Mouse (Mus musculus) liver, embryonic 12.5 days (tissue): ENCODE results near the gene Gpnmb. TPM values are rescaled to one million over a fixed set of nuclear protein-coding genes. Genes with fewer than 3 reads are reported as not detected.

ENCODE experiments used
- ATAC-seq: fragments of 200-750 bp; cut with Nextera tagmentation; 2 replicates; pipeline ENCODE4 v1.8.0; 2017; ENCODE audit warnings: moderate number of reproducible peaks, mild to moderate bottlenecking, moderate library complexity
- H3K27ac ChIP-seq: fragments of 300-500 bp; sonication (generic); 2 replicates; pipeline ENCODE4 v1.5.1; 2016; ENCODE audit warnings: mild to moderate bottlenecking
- H3K27me3 ChIP-seq: fragments of 300-500 bp; sonication (generic); replicated peaks from 2 replicates; pipeline ENCODE4 v1.6.1; 2016; ENCODE audit warnings: mild to moderate bottlenecking, moderate library complexity
- H3K36me3 ChIP-seq: fragments of 300-500 bp; sonication (generic); 2 replicates; pipeline ENCODE4 v1.6.1; 2016; ENCODE audit warnings: mild to moderate bottlenecking, moderate library complexity
- H3K4me1 ChIP-seq: fragments of 300-500 bp; sonication (generic); 2 replicates; pipeline ENCODE4 v1.6.1; 2016
- H3K4me2 ChIP-seq: fragments of 300-500 bp; sonication (generic); 2 replicates; pipeline ENCODE4 v1.6.1; 2016; ENCODE audit warnings: mild to moderate bottlenecking, moderate library complexity
- H3K4me3 ChIP-seq: fragments of 300-500 bp; sonication (generic); 2 replicates; pipeline ENCODE4 v1.5.1; 2016; ENCODE audit warnings: mild to moderate bottlenecking, moderate library complexity
- H3K9ac ChIP-seq: fragments of 300-500 bp; sonication (generic); 2 replicates; pipeline ENCODE4 v1.6.1; 2016; ENCODE audit warnings: mild to moderate bottlenecking, moderate library complexity
- H3K9me3 ChIP-seq: fragments of 300-500 bp; sonication (generic); replicated peaks from 2 replicates; pipeline ENCODE4 v1.6.1; 2016; ENCODE audit warnings: mild to moderate bottlenecking, moderate library complexity
- WGBS: fragments of 180-500 bp; shearing (Covaris S2); methylation state at CpG from one replicate; pipeline ENCODE4 v1.1.7; 2016; ENCODE audit not compliant: insufficient replicate concordance; 5-methylcytosine and 5-hydroxymethylcytosine counted together
- polyA plus RNA-seq: library from polyadenylated mRNA; unstranded; fragments of >200 nt; fragmentation: Nextera tagmentation; extraction: Ambion mirVana; gene quantifications from 2 replicates; pipeline ENCODE4 v1.2.1, GENCODE M21; 2016

The Gpnmb gene
- polyA plus RNA-seq, 1 experiment from 2014 or later, result 0.36 TPM

DNA sequence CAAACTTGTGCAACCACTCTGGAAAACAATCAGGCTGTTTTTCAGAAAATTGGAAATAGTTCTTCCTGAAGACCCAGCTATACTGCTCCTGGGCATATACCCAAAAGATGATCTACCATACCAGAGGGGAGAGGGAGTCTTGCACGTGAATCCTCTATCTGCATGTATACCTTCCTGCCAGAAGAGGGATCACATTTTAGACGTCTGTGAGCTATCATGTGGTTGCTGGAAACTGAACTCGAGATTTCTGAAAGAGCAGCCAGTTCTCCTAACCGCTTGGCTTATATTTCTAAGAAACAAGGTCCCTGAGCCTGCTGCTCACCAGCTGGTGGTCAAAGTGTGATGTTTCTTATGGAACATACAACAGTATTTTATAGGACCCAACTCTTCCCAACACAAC lies 32.0 kb downstream of the Gpnmb start:
- Histone ChIP-seq H3K9ac (no peak overlapping the region), H3K27me3 (no peaks in the 10 kb centered on the region), H3K4me2 (no peak overlapping the region), H3K9me3 (no peaks in the 10 kb centered on the region), H3K4me1 (peaks cover 5% of the 10 kb centered on the region), H3K36me3 (no peaks in the 10 kb centered on the region), H3K27ac (no peak overlapping the region), H3K4me3 (no peak overlapping the region)
- no peak for ATAC-seq
- 35% methylated on average over 4 of the region's 4 CpGs for WGBS

DNA sequence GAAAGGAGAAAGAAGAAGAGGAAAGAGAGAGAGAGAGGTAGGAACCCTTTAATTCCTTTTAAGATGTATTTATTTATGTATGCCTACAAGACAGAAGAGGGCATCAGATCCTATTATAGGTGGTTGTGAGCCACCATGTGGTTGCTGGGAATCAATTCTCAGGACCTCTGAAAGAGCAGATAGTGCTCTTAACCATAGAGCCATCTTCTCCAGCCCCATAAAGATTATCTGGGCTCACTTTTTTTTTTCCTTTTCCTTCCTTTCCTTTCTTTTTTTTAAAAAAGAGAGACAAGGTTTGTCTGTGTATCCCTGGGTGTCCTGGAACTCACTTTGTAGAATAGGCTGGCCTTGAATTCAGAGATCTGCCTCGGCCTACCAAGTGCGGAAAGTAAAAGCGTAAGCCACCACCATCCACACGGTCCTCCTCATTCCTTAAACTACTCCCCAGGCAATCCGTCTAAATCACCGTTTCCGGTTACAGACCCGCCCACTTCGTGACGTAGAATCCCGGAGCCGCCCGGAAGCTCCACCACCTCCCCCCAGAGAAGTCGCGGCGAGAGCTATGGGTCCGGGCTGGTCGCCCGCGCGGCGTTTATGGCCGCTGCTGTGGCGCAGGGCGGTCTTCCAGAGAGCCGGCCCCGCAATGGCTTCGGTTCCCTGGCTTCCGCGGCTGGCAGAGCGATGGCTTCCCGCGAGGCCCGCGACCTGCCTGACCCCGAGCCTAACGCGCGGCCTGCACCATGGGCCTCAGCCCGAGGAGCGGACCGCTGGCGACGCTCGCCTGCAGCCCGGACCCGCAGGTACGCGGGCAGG lies 37.2 kb downstream of the Gpnmb start, which contains the start of gene Malsu1:
TSS of gene Malsu1 (plus strand) at position 492 of the 813 bp plus-strand sequence.
- Histone ChIP-seq H3K27ac (peak within 1 kb of the TSS; percentile 80), H3K4me2 (peak within 1 kb of the TSS; percentile 81), H3K4me3 (peak within 1 kb of the TSS; percentile 94), H3K36me3 (peaks cover 16% of the 10 kb centered on the region), H3K9ac (peak within 1 kb of the TSS; percentile 94), H3K27me3 (no peaks in the 10 kb centered on the region), H3K4me1 (peaks cover 24% of the 10 kb centered on the region), H3K9me3 (no peaks in the 10 kb centered on the region)
- under 1% methylated on average over 49 of the region's 49 CpGs for WGBS
- ATAC-seq, result peak; percentile 94

DNA sequence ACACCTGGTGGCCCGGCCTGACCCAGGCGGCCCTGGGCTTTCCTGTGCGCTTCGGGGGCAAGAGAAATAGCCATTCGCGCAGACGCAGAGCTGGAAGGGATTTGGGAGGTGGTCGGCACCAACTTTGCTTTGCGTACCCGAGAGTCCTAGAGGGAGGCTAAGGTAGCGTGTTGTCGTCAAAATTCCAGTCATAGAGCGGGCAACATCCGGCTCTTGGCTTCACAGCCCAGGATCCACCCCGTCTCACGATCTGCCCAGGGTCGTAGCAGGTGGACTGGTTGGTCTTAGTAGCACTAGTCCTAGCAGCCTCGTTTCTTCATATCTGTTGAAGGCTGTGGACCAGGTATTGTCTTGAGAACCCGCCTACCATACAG lies 37.8 kb downstream of the Gpnmb start:
- H3K4me1 ChIP-seq, result peaks cover 27% of the 10 kb centered on the region
- peak overlapping the region; percentile 94 for H3K4me3 ChIP-seq
- peak overlapping the region; percentile 80 for H3K27ac ChIP-seq
- H3K27me3 ChIP-seq, result no peaks in the 10 kb centered on the region
- H3K9me3 ChIP-seq, result no peaks in the 10 kb centered on the region
- peak; percentile 54 for ATAC-seq
- H3K9ac ChIP-seq, result peak overlapping the region; percentile 94
- WGBS, result under 1% methylated on average over 19 of the region's 19 CpGs
- H3K4me2 ChIP-seq, result peak overlapping the region; percentile 81
- peaks cover 19% of the 10 kb centered on the region for H3K36me3 ChIP-seq

DNA sequence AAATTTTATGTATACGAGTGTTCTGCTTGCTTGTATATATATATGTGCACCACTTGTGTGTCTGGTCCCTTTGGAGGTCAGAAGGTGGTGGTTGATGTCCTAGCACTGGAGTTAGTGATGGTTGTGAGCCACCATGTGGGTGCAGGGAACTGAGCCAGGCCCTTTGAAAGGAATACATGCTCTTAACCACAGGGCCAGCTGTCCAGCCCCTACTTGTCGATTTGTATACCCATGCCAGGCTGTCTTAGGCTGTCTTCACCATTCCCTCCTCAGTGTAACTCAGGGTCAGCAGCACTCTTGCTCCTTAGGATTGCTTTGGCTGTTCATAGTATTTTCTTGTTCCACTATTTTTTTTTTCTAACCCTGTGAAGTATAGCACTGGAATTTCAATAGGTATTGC lies 41.5 kb downstream of the Gpnmb start:
- Histone ChIP-seq H3K9ac (no peak overlapping the region), H3K27me3 (no peaks in the 10 kb centered on the region), H3K4me3 (no peak overlapping the region), H3K9me3 (no peaks in the 10 kb centered on the region), H3K4me2 (no peak overlapping the region), H3K4me1 (peaks cover 29% of the 10 kb centered on the region), H3K27ac (no peak overlapping the region), H3K36me3 (peaks cover 38% of the 10 kb centered on the region)
- ATAC-seq, result no peak
- WGBS, result 68% methylated on average over 2 of the region's 2 CpGs

DNA sequence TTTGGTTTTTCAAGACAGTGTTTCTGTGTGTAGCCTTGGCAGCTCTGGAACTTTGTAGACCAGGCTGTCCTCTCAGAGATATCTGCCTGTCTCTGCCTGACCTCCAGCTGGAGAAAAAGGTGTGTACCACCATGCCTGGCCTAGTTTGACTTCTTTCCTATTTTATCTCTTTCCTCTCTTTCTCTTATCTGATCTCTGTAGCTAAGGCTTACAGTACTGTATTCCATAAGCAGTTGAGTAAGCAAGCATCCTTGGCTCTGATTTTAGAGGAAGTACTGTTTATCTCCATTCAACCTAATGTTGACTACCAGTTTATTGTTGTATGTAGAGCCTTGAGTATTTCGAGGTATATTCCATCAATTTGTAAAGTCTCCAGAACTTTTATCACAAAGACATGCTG lies 43.0 kb downstream of the Gpnmb start:
- Histone ChIP-seq H3K4me3 (no peak overlapping the region), H3K4me1 (peaks cover 19% of the 10 kb centered on the region), H3K36me3 (peaks cover 52% of the 10 kb centered on the region), H3K4me2 (no peak overlapping the region), H3K27me3 (no peaks in the 10 kb centered on the region), H3K9me3 (no peaks in the 10 kb centered on the region), H3K27ac (no peak overlapping the region), H3K9ac (no peak overlapping the region)
- no peak for ATAC-seq
- WGBS, result 88% methylated on average over 1 of the region's 1 CpGs

DNA sequence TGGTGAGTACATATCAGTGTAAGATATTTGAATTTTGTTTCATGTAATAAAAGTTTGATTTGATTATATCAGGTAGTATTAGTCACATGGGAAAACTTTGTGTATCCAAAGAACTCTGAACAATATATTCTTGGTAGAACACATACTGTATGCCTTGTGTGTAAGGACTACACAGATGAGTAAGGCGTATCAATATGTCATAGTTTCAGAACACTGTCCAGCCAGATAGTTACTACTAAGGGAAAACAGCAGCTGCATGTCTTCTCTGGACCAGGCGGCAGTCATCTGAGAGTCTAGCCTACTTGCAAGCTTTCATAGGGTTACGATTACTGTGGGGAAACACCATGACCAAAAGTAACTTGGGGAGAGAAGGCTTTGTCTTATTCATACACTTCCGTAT lies 46.7 kb downstream of the Gpnmb start:
- Histone ChIP-seq H3K9me3 (no peaks in the 10 kb centered on the region), H3K4me3 (no peak overlapping the region), H3K36me3 (peaks cover 71% of the 10 kb centered on the region), H3K27me3 (no peaks in the 10 kb centered on the region), H3K27ac (no peak overlapping the region), H3K4me2 (no peak overlapping the region), H3K4me1 (peaks cover 7% of the 10 kb centered on the region; the same call in 1 of the 2 replicates), H3K9ac (no peak overlapping the region)
- no peak for ATAC-seq
- WGBS, result 88% methylated on average over 4 of the region's 4 CpGs

DNA sequence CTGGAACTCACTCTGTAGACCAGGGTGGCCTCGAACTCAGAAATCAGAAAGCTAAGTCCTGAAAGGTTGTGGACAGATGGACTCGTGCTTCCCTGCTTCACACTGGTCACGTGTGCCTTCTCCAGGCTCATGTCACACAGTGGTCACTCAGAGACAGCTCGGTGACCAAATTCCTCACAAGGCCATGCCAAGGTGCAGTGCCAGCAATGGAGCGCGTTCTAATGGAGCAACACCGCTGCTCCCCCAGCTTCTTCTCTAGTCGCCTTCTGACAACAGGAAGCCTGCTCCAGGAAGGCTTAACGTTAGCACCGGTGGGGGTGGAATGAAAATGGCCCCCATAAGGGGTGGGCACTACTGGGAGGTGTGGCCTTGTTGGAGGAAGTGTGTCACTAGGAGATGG lies 58.6 kb downstream of the Gpnmb start:
- H3K27me3 ChIP-seq, result no peaks in the 10 kb centered on the region
- H3K4me2 ChIP-seq, result no peak overlapping the region
- H3K9ac ChIP-seq, result no peak overlapping the region
- H3K27ac ChIP-seq, result no peak overlapping the region
- H3K4me3 ChIP-seq, result no peak overlapping the region
- H3K36me3 ChIP-seq, result peaks cover 93% of the 10 kb centered on the region
- H3K9me3 ChIP-seq, result no peaks in the 10 kb centered on the region
- WGBS, result 83% methylated on average over 10 of the region's 10 CpGs
- no peak for ATAC-seq
- peaks cover 9% of the 10 kb centered on the region; the same call in 1 of the 2 replicates for H3K4me1 ChIP-seq

DNA sequence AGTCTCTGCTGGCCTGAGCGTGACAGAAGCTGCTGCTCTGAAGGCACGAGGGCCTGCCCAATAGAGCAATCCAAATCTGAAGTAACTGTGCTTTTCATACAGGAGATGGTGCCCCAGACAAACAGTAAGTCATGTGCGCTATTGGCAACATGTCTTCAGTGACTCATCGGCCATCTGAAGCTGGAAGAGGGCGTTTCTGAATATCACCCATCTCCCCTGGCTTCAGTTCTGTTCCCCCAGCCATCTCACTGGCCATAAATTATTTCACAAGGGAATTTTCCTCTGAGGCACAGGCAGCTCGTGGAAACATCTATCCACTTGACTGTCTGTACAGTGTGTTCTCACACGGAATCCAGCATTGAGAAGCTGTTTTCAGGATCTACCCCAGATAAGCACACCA lies 60.1 kb downstream of the Gpnmb start:
- no peak overlapping the region for H3K4me3 ChIP-seq
- H3K36me3 ChIP-seq, result peaks cover 90% of the 10 kb centered on the region
- no peak overlapping the region for H3K27ac ChIP-seq

DNA sequence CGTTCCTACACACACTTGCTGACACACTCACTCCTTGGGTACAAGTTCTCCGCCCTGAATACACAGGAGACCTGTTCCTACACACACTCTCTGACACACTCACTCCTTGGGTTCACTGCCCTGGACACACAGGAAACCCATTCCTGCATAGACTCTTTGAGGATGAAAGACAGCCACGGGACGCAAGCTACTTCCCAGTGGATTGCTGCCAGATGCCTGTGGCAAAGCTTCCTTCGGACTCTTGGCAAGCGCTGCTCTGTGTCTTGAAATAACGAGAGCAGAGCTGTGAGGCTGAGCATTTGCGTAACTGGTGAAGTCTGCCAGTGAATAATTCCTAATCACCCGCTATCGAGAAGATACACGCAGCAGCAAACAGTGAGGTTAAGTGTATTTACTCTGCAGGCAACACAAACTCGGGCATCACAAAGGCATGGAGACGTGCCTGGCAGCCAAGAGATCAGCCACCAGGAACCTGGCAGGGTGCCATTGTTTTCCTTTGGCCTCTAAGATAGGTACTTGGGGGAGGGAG lies 60.7 kb downstream of the Gpnmb start:
- H3K4me3 ChIP-seq, result no peak overlapping the region
- H3K27ac ChIP-seq, result peak overlapping the region; percentile 4; the same call in 1 of the 2 replicates
- H3K36me3 ChIP-seq, result peaks cover 85% of the 10 kb centered on the region
- H3K9ac ChIP-seq, result no peak overlapping the region
- H3K27me3 ChIP-seq, result no peaks in the 10 kb centered on the region
- H3K9me3 ChIP-seq, result no peaks in the 10 kb centered on the region
- H3K4me2 ChIP-seq, result no peak overlapping the region
- peaks cover 9% of the 10 kb centered on the region; the same call in 1 of the 2 replicates for H3K4me1 ChIP-seq
- ATAC-seq, result no peak
- WGBS, result 78% methylated on average over 13 of the region's 13 CpGs

More for the DNA sequence above, 60.1 kb downstream of the Gpnmb start:
- ATAC-seq, result no peak
- WGBS, result 74% methylated on average over 7 of the region's 7 CpGs
- H3K9ac ChIP-seq, result no peak overlapping the region
- H3K4me1 ChIP-seq, result peaks cover 9% of the 10 kb centered on the region; the same call in 1 of the 2 replicates
- H3K9me3 ChIP-seq, result no peaks in the 10 kb centered on the region
- no peaks in the 10 kb centered on the region for H3K27me3 ChIP-seq
- H3K4me2 ChIP-seq, result no peak overlapping the region

DNA sequence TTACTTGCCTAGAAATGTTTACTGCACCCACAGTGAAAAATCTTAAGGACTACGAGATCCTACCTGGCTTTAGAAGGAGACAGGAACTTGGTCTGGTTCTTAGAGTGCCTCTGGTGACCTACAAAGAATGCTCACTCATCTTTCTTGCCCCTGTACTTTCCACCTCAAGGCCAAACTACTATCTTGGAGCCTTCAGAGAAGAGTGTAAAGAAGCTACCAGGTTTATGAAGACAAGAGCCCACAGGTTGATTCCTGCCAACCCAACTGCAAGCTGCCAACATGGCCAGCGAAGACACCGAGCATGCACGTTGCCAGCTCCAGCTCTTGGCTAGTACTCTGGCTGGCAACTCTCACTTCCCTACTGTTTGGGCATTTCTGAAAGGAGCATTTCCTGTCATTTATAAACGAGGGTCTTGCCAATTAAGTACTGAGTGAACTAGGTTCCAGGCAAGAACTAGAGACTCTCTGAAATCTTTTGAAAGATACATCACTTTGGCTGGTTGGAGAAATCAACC lies 61.3 kb downstream of the Gpnmb start:
- H3K27me3 ChIP-seq, result no peaks in the 10 kb centered on the region
- no peak overlapping the region for H3K4me3 ChIP-seq
- 78% methylated on average over 5 of the region's 5 CpGs for WGBS
- H3K9ac ChIP-seq, result no peak overlapping the region
- H3K4me2 ChIP-seq, result no peak overlapping the region
- H3K4me1 ChIP-seq, result peaks cover 9% of the 10 kb centered on the region; the same call in 1 of the 2 replicates
- H3K9me3 ChIP-seq, result no peaks in the 10 kb centered on the region
- peak overlapping the region; percentile 4; the same call in 1 of the 2 replicates for H3K27ac ChIP-seq
- ATAC-seq, result no peak
- peaks cover 85% of the 10 kb centered on the region for H3K36me3 ChIP-seq

DNA sequence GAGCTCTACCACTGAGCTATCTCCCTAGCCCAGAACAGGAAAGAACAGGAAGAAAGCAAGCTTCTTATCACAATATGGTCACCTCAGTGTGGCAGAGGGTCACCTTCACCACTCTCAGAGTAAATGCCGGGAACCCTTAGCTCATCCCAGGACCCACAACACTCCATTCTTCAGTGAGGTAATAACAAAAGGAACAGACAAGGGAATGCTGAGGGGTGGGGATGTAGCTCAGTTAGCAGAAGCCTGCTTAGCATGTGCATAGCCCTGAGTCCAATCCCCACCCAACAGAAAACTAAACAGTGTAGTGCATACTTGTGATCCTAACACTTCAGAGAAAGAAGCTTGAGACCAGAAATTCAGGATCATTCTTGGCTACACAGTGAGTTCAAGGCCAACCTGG lies 62.7 kb downstream of the Gpnmb start:
- peaks cover 9% of the 10 kb centered on the region; the same call in 1 of the 2 replicates for H3K4me1 ChIP-seq
- no peak overlapping the region for H3K4me2 ChIP-seq
- peaks cover 81% of the 10 kb centered on the region for H3K36me3 ChIP-seq
- H3K9ac ChIP-seq, result no peak overlapping the region
- no peak for ATAC-seq
- 36% methylated on average over 1 of the region's 1 CpGs for WGBS
- H3K4me3 ChIP-seq, result no peak overlapping the region
- no peaks in the 10 kb centered on the region for H3K27me3 ChIP-seq
- H3K27ac ChIP-seq, result no peak overlapping the region
- H3K9me3 ChIP-seq, result no peaks in the 10 kb centered on the region

DNA sequence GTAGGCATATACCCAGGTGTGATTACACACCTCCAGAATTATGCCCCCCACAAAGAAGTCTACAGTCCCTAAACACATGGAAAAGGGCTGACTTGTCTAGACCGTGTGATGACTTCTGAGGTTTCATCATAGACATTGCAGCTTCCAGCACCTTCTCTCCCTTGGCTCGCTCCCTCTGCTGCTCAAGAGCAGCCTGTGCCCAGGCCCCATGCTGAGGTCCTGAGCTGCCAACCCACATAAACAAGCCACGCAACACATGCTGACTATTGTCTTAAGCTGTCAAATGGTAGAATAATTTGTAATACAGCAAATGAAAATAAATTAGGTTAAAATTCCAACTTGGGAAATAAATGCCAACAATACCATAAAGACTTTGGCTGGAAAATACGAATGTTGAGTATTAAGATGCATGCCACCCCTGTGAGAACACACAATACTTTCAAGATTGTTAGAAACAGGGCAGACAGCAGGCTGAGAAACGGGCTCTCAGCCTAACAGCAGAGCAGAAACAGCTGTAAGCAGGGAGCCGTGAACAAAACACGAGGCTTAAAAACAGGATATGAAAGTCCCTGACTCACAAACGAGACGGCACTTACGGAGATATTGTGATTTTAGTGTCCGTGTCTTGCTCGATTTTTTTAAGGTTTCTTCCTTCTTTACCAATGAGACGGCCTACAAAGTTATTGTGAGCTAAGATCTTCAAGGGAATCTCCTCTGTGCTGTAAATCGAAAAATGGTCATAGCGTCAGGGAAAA lies 70.6 kb downstream of the Gpnmb start:
- Histone ChIP-seq H3K9ac (no peak overlapping the region), H3K4me2 (no peak overlapping the region), H3K9me3 (no peaks in the 10 kb centered on the region), H3K27ac (no peak overlapping the region), H3K36me3 (peaks cover 84% of the 10 kb centered on the region), H3K27me3 (no peaks in the 10 kb centered on the region), H3K4me1 (no peaks in the 10 kb centered on the region), H3K4me3 (no peak overlapping the region)
- no peak for ATAC-seq
- 83% methylated on average over 15 of the region's 15 CpGs for WGBS
